Mouse (Mus musculus): Measurements from ENCODE around the gene Rpain.

DNA sequence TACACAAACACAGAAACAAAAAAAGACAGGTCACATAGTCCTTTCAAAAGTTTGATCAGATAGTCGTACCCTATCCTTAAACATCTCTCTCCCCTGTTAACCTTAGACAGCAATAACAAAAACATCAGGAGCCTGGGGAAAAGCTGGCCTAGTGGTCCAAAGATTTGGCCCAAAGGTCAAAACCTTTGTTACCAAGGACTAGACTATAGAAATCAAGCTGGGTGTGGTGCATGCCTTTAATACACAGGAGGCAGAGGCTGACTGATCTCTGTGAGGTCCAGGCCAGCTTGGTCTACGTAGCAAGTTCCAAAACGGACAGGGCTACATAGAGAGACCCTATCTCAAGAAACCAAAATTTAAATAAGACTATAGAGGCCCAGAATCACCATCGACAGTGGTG, 15.3 kb upstream of the Rpain start:
- TF ChIP-seq POLR2A (IDR thresholded peaks at IDR 0.05; ENCODE audit: low read depth, low read length), result no peak
- TF ChIP-seq CTCF (IDR thresholded peaks at IDR 0.05; ENCODE audit: borderline replicate concordance, insufficient read depth, low read length), result no peak
